Mouse (Mus musculus): ENCODE data around the gene Svs2.
"Not testable (repeated sequence)": the region's sequence is repeated elsewhere in the genome, so short reads cannot be mapped to it uniquely, and the experiment has no call there.

The Svs2 gene

DNA sequence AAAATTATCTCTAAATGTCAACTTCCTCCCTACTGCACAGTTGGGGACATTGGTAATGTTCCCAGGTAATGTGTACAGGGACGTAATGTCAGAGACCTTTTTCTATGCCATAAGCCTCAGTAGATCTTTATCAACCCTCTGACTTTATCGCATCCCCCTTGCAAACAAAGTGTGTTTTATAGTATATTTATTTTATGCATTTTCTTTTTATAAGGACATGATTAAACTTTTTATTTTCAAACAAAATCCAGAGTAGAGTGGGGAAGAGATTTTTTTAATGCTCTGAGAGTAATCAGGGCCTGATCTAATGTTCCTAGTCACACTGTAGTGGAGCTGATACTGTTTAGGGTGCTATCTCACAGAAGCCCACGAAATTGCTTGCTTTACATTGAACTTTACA is at the start of gene Svs2:
Gene Svs2, minus strand, starts transcription at position 101 of the 400 bp plus-strand sequence.
- DNase-seq (ENCODE audit: low spot score) = no peak

GRCm38 (mm10) chr2:164278359-164278758 is 40.1 kb upstream of the Svs2 start, which contains the start of gene Svs4:
Gene Svs4, minus strand, starts transcription at chr2:164278459.
- no peak for DNase-seq (ENCODE audit: low spot score)

DNA sequence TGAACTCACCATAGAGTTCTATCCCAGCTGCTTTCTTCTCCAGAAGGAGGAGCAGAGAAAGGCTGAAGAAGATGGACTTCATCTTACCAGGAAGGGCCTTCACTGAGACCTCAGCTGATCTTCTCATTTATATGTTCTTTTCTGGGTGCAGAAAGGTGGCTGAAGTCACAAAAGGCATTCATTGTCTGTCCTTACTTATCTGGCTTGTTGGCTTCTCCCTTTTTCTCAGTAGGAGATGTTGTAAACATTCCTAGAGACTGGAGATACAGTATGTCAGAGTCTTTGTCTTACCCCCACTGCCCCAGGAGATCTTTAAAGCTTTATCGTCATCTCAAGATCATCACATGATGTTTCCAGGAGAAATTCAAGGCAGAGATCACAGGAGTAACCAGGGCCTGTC is 18.3 kb upstream of the Svs2 start, which contains the start of gene Svs3b:
Gene Svs3b, minus strand, starts transcription at position 101 of the 400 bp plus-strand sequence.
- DNase-seq (ENCODE audit: low spot score) = not testable (repeated sequence)

GRCm38 (mm10) chr2:164232671-164233070 is 5.6 kb downstream of the Svs2 start:
- DNase-seq (ENCODE audit: low spot score) = no peak

GRCm38 (mm10) chr2:164228361-164229070 is 9.8 kb downstream of the Svs2 start:
- no peak for DNase-seq (ENCODE audit: low spot score)

GRCm38 (mm10) chr2:164221522-164221921 is 16.7 kb downstream of the Svs2 start, which contains the start of gene Wfdc15b:
Gene Wfdc15b, minus strand, starts transcription at chr2:164221660.
- DNase-seq (ENCODE audit: low spot score) = no peak

DNA sequence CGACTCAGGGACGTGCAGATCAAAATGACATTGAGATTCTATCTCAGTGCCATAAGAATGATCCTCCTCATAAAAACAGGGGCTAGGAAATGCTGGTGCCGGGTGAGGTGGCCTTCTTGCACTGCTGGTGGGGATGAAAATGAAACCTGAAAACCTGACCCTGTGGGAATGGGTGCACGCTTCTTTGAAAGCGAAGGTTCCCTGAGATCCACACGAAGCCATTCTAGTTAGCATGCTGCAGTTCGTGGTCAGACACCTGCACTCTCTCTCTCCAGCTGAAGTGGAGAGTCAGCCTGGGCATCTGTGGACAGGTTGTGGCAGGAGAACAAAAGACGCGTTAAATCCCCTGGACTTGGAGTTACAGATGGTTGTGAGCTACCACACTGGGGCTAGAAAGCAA is 19.0 kb downstream of the Svs2 start:
- DNase-seq (ENCODE audit: low spot score) = no peak

DNA sequence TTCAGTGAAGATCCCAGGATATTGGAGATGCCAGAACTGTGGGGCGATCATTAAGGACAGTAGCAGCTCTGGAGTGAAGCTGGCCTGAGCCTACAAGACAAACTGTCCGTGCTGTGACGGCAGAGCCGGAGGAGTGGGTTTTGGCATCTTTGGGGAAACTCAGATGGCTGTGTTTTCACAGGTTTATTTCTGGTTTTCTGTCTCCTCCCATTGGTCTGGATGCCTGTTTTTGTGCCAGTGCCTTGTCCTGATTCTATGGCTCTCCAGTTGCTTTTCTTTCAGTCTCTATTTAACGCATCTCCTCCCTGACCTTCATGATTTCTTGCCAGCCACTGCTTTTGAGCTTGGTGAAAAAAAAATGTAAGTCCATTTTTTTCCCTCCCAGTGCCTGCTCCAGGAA is 25.6 kb downstream of the Svs2 start:
- DNase-seq (ENCODE audit: low spot score) = no peak

DNA sequence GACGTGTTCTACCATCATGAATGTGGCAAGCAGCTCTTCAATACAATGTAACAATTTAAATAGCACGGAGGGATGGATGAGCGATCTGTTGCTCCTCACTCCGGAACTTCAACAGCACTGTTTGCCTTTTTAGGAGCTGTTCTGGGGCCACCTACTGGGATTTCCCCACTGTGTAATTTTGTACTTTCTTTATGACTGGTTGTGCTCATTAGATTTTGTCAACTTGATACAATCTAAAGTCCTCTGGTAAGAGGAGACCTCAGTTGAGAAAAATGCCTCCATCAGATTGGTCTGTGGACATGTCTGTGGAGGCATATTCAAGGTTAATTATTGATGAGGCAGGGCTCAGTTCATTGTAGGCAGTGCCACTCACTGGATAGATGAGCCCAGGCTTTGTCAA is 27.4 kb downstream of the Svs2 start:
- DNase-seq (ENCODE audit: low spot score) = no peak

- no peak for DNase-seq (ENCODE audit: low spot score)
Measured at GRCm38 (mm10) chr2:164206676-164207075, 31.6 kb downstream of the Svs2 start.

DNA sequence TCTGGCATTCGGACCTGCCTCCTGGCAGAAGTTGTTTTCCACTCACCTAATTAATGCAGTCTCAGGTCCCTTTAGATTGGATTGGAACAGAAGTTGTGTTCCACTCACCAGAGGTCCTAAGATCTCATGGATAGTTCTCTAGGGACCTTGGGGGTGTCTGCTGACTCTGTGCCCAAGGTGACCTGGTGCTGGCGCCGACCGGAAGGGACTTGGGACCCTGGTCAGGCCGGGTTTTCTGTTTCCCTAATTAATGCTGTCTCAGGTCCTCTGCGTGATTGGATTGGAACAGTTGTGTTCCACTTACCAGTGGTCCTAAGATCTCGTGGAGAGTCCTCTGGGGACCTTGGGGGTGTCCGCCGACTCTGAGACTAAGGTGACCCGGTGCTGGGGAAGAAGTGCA is 32.3 kb downstream of the Svs2 start:
- DNase-seq (ENCODE audit: low spot score) = not testable (repeated sequence)

DNA sequence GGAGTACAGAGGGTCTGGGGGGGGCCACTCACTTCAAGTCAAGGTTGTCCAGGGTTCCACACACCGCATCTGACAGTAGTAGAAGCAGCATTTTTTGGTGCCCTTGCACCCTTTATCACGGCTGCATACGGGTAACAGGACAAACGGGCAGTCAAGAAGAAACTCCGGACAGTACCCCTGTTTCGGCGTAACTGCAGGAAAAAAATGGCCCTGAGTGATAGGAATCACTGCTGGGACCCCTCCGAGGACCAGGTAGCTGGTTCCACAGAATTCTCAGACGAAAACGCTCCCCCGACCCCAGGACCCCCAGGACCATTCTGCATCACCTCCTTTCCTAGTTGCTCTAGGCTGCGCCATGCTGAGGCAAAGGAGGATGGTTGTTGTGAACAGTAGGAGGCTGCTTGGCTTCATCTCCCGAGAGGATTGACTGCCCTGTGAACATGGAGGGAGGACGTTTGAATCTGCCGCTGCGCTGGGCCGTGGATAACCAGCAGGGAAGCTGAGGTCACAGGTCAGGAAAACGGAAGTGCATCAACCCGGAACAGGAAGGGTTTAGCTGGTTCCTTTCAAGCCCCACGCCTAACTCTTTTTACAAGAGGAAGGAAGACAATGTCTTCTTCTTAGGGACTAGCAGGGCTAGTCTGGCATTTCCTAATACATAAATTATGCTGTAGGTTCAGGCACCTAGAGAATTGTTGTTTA is 38.5 kb downstream of the Svs2 start, which contains the start of gene Wfdc15a:
Gene Wfdc15a, minus strand, starts transcription at position 505 of the 702 bp plus-strand sequence.
- DNase-seq (ENCODE audit: low spot score) = no peak

DNA sequence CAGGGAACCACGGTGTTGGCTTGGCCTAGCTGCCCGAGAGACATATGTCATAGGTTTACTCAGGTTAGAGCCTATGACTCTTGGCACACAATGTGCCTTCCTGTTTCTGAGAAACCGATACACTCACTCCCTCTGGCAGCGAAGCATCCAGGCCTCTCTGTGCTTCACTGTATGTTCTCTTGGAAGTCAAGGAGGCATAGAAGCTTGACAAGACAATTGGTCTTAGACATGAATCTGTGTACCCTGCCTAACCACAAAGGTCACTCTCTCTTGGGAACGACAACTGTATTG is 41.6 kb downstream of the Svs2 start:
- DNase-seq (ENCODE audit: low spot score) = no peak

- no peak for DNase-seq (ENCODE audit: low spot score)
Measured at GRCm38 (mm10) chr2:164195971-164196699, 42.1 kb downstream of the Svs2 start.

DNA sequence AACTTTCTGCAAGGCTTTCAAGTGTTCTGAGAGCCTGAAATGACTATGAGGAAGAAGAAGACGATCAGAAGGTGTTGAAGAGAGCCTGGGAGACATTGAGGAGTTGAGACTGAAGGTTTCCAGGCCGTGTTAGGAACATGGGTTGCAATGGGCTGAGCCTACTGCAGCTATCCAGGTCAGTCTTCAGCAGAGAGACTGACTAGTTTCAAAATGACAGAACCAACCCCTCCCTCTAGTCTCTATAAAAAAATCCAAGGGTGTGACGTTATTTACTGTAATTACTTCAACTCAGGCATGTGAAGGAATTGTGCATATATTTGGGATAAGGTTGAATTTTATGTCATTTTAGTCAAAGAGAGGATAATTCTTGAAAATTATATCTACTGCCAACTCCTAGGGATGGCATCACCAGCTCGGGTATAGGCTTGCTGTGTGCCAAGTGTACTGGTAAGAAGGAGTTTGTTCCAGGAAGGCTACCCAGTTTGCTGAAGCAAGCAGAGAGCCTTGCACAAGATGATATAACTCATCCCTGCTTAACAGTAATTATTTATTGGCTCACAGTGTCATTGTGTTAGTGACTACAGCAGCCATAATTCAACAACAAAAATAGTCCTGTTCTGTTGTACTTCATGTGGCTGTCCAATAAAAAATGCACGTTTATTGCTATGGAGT is 43.2 kb downstream of the Svs2 start:
- no peak for DNase-seq (ENCODE audit: low spot score)

GRCm38 (mm10) chr2:164192279-164192678 is 46.0 kb downstream of the Svs2 start:
- DNase-seq (ENCODE audit: low spot score) = no peak

GRCm38 (mm10) chr2:164190576-164190975 is 47.7 kb downstream of the Svs2 start, which contains the start of gene Wfdc12:
Gene Wfdc12, minus strand, starts transcription at chr2:164190608.
- DNase-seq (ENCODE audit: low spot score) = no peak

DNA sequence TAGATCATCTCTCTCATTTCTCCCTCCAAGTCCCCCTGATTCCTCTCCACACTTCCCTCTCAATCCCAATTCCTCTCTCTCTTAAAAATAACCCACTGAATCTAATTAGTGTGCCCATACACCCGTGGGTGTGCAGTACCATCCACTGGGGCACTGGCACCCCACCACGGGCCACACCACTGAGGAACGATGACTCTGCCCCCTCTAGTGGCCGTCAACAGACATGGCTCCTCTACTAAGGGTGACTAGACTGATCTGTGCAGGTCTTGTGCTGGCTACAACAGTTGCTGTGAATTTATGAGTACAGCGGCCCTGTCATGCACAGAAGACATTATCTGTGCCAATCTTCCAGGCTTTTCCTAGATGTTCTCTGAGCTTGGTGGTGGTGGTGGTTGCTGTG is 49.5 kb downstream of the Svs2 start:
- DNase-seq (ENCODE audit: low spot score) = no peak

Measured in urinary bladder, postnatal 25 days (tissue).